Mouse (Mus musculus): ENCODE results near the gene Olfr743.
"Not testable (repeated sequence)": the region's sequence is repeated elsewhere in the genome, so short reads cannot be mapped to it uniquely, and the experiment has no call there.

Gene Olfr743

DNA sequence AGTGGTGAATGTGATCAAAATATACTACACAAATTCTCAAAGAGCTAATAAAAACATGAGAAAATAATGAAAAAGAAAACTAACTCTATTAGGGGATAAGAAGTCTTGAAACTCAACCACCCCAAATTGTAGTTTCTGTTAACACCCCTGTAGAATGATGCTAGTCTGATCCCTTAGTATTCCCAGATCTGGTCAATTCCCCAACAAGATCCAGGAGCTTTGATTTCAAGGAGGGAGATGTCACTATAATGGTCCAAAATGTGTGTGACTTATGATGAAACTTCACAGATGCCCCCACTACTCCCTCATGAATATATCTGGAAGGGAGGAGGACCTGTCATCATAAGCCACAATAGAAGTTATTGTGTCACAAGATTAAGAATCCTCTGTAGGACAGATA is at the start of gene Olfr743:
Gene Olfr743, plus strand, starts transcription at position 301 of the 400 bp plus-strand sequence.
- DNase-seq (ENCODE audit: extremely low read depth, insufficient read length, low spot score) = no peak

DNA sequence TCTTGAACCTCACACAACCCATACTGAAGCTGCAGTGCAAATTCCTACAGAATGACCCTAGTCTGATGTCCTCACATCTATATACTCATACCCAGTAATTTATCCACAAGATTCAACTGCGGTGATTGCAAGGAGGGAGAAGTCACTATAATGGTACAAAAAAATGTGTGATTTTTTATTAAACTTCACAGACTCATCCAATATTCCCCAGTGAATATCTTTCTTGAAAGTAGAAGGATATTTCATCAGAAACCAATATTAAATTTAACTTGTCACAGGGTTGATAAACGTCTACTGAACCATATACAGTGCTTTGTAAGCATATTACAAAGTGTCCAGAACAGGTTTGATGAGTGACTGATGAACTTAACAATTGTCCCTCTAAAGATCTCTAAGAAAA is 49.2 kb upstream of the Olfr743 start, which contains the start of gene Olfr741:
Gene Olfr741, plus strand, starts transcription at position 301 of the 400 bp plus-strand sequence.
- no peak for DNase-seq (ENCODE audit: extremely low read depth, insufficient read length, low spot score)

GRCm38 (mm10) chr14:50478406-50478805 is 43.2 kb upstream of the Olfr743 start:
- no peak for DNase-seq (ENCODE audit: extremely low read depth, insufficient read length, low spot score)

GRCm38 (mm10) chr14:50503300-50503699 is 18.3 kb upstream of the Olfr743 start, which contains the start of gene Olfr742:
Gene Olfr742 (plus strand): TSS chr14:50503600.
- DNase-seq (ENCODE audit: extremely low read depth, insufficient read length, low spot score) = no peak

- DNase-seq (ENCODE audit: extremely low read depth, insufficient read length, low spot score) = no peak
Measured at GRCm38 (mm10) chr14:50552734-50553133, 31.1 kb downstream of the Olfr743 start.

DNA sequence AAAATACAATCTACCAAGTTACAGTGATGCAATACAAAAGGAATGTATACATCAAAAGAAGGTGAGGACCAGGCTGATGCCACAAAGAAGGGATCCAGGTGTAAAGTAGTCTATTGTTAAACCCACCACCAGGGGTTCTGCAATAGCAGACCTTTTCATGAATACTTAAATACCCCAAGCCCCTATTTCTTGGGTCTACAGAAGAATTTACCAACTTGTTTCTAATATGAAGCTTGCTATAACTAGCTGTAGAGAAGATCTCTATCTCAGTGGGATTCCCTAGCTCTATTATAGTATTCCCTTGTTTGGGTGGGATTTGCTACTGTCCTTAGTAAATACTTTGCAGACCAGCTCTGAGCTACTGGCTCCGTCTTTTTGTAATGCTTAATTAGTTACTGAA is 51.4 kb downstream of the Olfr743 start:
- not testable (repeated sequence) for DNase-seq (ENCODE audit: extremely low read depth, insufficient read length, low spot score)
